Comparison of ENCODE assay signal across 8 mouse cellular contexts in the genomic region with DNA sequence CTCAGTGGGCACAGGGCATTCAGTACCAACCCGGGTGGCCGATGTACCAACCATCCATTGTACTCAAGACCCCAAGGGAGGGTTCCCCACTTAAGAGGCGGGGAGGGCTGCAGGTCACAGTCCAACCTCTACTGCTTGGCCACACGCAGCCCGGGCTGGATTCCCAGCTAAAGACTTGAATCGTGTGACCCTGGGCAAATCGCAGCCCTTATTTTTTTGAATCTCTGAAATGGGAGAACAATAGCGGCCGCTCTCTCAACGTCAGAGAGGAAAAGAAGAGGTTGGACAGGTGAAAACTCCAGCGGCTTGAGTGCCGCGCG. TPM values are rescaled to one million over a fixed set of nuclear protein-coding genes. Genes with fewer than 3 reads are reported as not detected.
DNase-seq lines count a peak whose midpoint lies in the region; ATAC-seq and TF ChIP-seq lines count a peak whose summit lies in the region.

No protein-coding gene starts in this region.

- TF ChIP-seq CTCF in left cerebral cortex, adult 2 months (IDR thresholded peaks at IDR 0.05), result no peak
- no peak for TF ChIP-seq CTCF in hindbrain, postnatal 0 days (IDR thresholded peaks at IDR 0.05; ENCODE audit: low read depth)

- no peak for DNase-seq in left cerebral cortex, adult 2 months (ENCODE audit: extremely low spot score in 1 of 2, low spot score in 2 of 2)
- DNase-seq in left cerebral cortex, adult 18-20 months (ENCODE audit: low spot score in 2 of 2), result no peak
- no peak for DNase-seq in embryonic facial prominence, embryonic 10.5 days (ENCODE audit: low spot score)
- no peak for DNase-seq in hindbrain, postnatal 0 days (ENCODE audit: low spot score)
- DNase-seq in urinary bladder, postnatal 4 days (ENCODE audit: low spot score in 2 of 2), result no peak

- under 1% methylated on average over 14 of the region's 14 CpGs for WGBS in embryonic facial prominence, embryonic 10.5 days
- WGBS in hindbrain, postnatal 0 days, result under 1% methylated on average over 14 of the region's 14 CpGs
- under 1% methylated on average over 14 of the region's 14 CpGs for WGBS in neural tube, embryonic 12.5 days

- 0 out of 2 replicates have a peak, but pooled peaks have one; percentile 0 for ATAC-seq in hindbrain, postnatal 0 days
- ATAC-seq in neural tube, embryonic 12.5 days (ENCODE audit: low FRiP score, low read depth), result peak; percentile 13; the same call in 1 of the 2 replicates
- no peak for ATAC-seq in frontal cortex, adult (ENCODE audit: low TSS enrichment)
- ATAC-seq in cerebellum, adult (ENCODE audit: insufficient number of reproducible peaks, low FRiP score, low TSS enrichment), result no peak

- intact Hi-C loops in left cerebral cortex, adult 2 months (cut with DNase I), result loop anchor here (5.0 kb wide), 1 partner anchor 67 kb away; no protein-coding TSS in a partner anchor

- H3K27ac ChIP-seq in left cerebral cortex, adult 2 months, result peak overlapping the region; percentile 80
- H3K27ac ChIP-seq in embryonic facial prominence, embryonic 10.5 days (replicated peaks), result peak overlapping the region; percentile 98
- H3K27ac ChIP-seq in hindbrain, postnatal 0 days, result peak overlapping the region; percentile 98
- peak overlapping the region; percentile 92 for H3K27ac ChIP-seq in neural tube, embryonic 12.5 days

- peaks cover 14% of the 10 kb centered on the region for H3K27me3 ChIP-seq in embryonic facial prominence, embryonic 10.5 days (replicated peaks; ENCODE audit: low read depth, poor library complexity, severe bottlenecking)
- H3K27me3 ChIP-seq in hindbrain, postnatal 0 days (ENCODE audit: insufficient read depth, low read length), result no peaks in the 10 kb centered on the region
- no peaks in the 10 kb centered on the region for H3K27me3 ChIP-seq in neural tube, embryonic 12.5 days (replicated peaks)

- peak overlapping the region; percentile 82 for H3K4me2 ChIP-seq in hindbrain, postnatal 0 days (ENCODE audit: low read depth, low read length)
- H3K4me2 ChIP-seq in neural tube, embryonic 12.5 days (replicated peaks), result peak overlapping the region; percentile 78

- peaks cover 70% of the 10 kb centered on the region for H3K4me1 ChIP-seq in embryonic facial prominence, embryonic 10.5 days
- H3K4me1 ChIP-seq in hindbrain, postnatal 0 days (ENCODE audit: insufficient read depth, low read length), result peaks cover 19% of the 10 kb centered on the region
- peaks cover 35% of the 10 kb centered on the region for H3K4me1 ChIP-seq in neural tube, embryonic 12.5 days

- H3K36me3 ChIP-seq in embryonic facial prominence, embryonic 10.5 days (replicated peaks), result peaks cover 50% of the 10 kb centered on the region
- peaks cover 17% of the 10 kb centered on the region for H3K36me3 ChIP-seq in hindbrain, postnatal 0 days (ENCODE audit: insufficient read depth, low read length)
- peaks cover 33% of the 10 kb centered on the region for H3K36me3 ChIP-seq in neural tube, embryonic 12.5 days

- peak overlapping the region; percentile 100 for H3K9ac ChIP-seq in hindbrain, postnatal 0 days (replicated peaks; ENCODE audit: low read length)
- H3K9ac ChIP-seq in neural tube, embryonic 12.5 days, result peak overlapping the region; percentile 100

- no peaks in the 10 kb centered on the region for H3K9me3 ChIP-seq in embryonic facial prominence, embryonic 10.5 days
- no peaks in the 10 kb centered on the region for H3K9me3 ChIP-seq in hindbrain, postnatal 0 days (ENCODE audit: low read length)
- no peaks in the 10 kb centered on the region for H3K9me3 ChIP-seq in neural tube, embryonic 12.5 days

- H3K4me3 ChIP-seq in left cerebral cortex, adult 2 months, result peak overlapping the region; percentile 74
- H3K4me3 ChIP-seq in embryonic facial prominence, embryonic 10.5 days, result peak overlapping the region; percentile 84
- H3K4me3 ChIP-seq in hindbrain, postnatal 0 days (ENCODE audit: low read length), result peak overlapping the region; percentile 98
- peak overlapping the region; percentile 99 for H3K4me3 ChIP-seq in neural tube, embryonic 12.5 days

RNA-seq across cellular contexts. Expression of a gene that starts 0.8 kb away (rescaled TPM):
- 10 to 100 TPM; 10.5 to 10.6 TPM for total RNA-seq in left cerebral cortex, adult 2 months (2021)
- total RNA-seq in left cerebral cortex, adult 18-20 months (2021), result 1 to 10 TPM; 9.7 TPM
- 151 and 157 TPM in 2 replicates for polyA plus RNA-seq in embryonic facial prominence, embryonic 10.5 days (2016; fragmentation: Nextera tagmentation; extraction: Ambion mirVana)
- 124 and 130 TPM in 2 replicates for total RNA-seq in hindbrain, postnatal 0 days (2014; rRNA removed)
- polyA plus RNA-seq in hindbrain, postnatal 0 days (2015; fragmentation: Nextera tagmentation; extraction: Ambion mirVana), result 79.5 and 88.7 TPM in 2 replicates
- polyA plus RNA-seq in neural tube, embryonic 12.5 days (2016; fragmentation: Nextera tagmentation; extraction: Ambion mirVana), result 153 and 174 TPM in 2 replicates

RNA-seq across cellular contexts. Expression of a gene that starts 11.9 kb away (rescaled TPM):
- 1 to 10 TPM; 3.0 to 3.1 TPM for total RNA-seq in left cerebral cortex, adult 2 months (2021)
- 1 to 10 TPM; 3.2 to 3.5 TPM for total RNA-seq in left cerebral cortex, adult 18-20 months (2021)
- 13.5 and 15.3 TPM in 2 replicates for polyA plus RNA-seq in embryonic facial prominence, embryonic 10.5 days (2016; fragmentation: Nextera tagmentation; extraction: Ambion mirVana)
- total RNA-seq in hindbrain, postnatal 0 days (2014; rRNA removed), result 7.6 and 11.8 TPM in 2 replicates
- polyA plus RNA-seq in hindbrain, postnatal 0 days (2015; fragmentation: Nextera tagmentation; extraction: Ambion mirVana), result 7.3 and 7.7 TPM in 2 replicates
- polyA plus RNA-seq in neural tube, embryonic 12.5 days (2016; fragmentation: Nextera tagmentation; extraction: Ambion mirVana), result 10.2 and 11.1 TPM in 2 replicates

RNA-seq across cellular contexts. Expression of a gene that starts 11.9 kb away (rescaled TPM):
- total RNA-seq in left cerebral cortex, adult 2 months (2021), result 10 to 100 TPM; 24.4 to 27.7 TPM
- total RNA-seq in left cerebral cortex, adult 18-20 months (2021), result 10 to 100 TPM; 25.3 to 33.8 TPM
- polyA plus RNA-seq in embryonic facial prominence, embryonic 10.5 days (2016; fragmentation: Nextera tagmentation; extraction: Ambion mirVana), result 8.8 and 9.2 TPM in 2 replicates
- 37.5 and 46.1 TPM in 2 replicates for total RNA-seq in hindbrain, postnatal 0 days (2014; rRNA removed)
- polyA plus RNA-seq in hindbrain, postnatal 0 days (2015; fragmentation: Nextera tagmentation; extraction: Ambion mirVana), result 36.8 and 42.6 TPM in 2 replicates
- 8.2 and 10.5 TPM in 2 replicates for polyA plus RNA-seq in neural tube, embryonic 12.5 days (2016; fragmentation: Nextera tagmentation; extraction: Ambion mirVana)

RNA-seq across cellular contexts. Expression of a gene that starts 18.8 kb away (rescaled TPM):
- 100 to 1,000 TPM; 647 to 724 TPM for total RNA-seq in left cerebral cortex, adult 2 months (2021)
- total RNA-seq in left cerebral cortex, adult 18-20 months (2021), result 100 to 1,000 TPM; 729 to 741 TPM
- 1,123 and 1,138 TPM in 2 replicates for polyA plus RNA-seq in embryonic facial prominence, embryonic 10.5 days (2016; fragmentation: Nextera tagmentation; extraction: Ambion mirVana)
- 418 and 469 TPM in 2 replicates for total RNA-seq in hindbrain, postnatal 0 days (2014; rRNA removed)
- 906 and 915 TPM in 2 replicates for polyA plus RNA-seq in hindbrain, postnatal 0 days (2015; fragmentation: Nextera tagmentation; extraction: Ambion mirVana)
- polyA plus RNA-seq in neural tube, embryonic 12.5 days (2016; fragmentation: Nextera tagmentation; extraction: Ambion mirVana), result 895 and 982 TPM in 2 replicates

RNA-seq across cellular contexts. Expression of a gene that starts 23.7 kb away (rescaled TPM):
- total RNA-seq in left cerebral cortex, adult 2 months (2021), result 10 to 100 TPM; 19.0 to 19.7 TPM
- 10 to 100 TPM; 15.2 to 18.0 TPM for total RNA-seq in left cerebral cortex, adult 18-20 months (2021)
- 107 and 123 TPM in 2 replicates for polyA plus RNA-seq in embryonic facial prominence, embryonic 10.5 days (2016; fragmentation: Nextera tagmentation; extraction: Ambion mirVana)
- 85.6 and 96.4 TPM in 2 replicates for total RNA-seq in hindbrain, postnatal 0 days (2014; rRNA removed)
- polyA plus RNA-seq in hindbrain, postnatal 0 days (2015; fragmentation: Nextera tagmentation; extraction: Ambion mirVana), result 63.5 and 76.2 TPM in 2 replicates
- 71.0 and 76.5 TPM in 2 replicates for polyA plus RNA-seq in neural tube, embryonic 12.5 days (2016; fragmentation: Nextera tagmentation; extraction: Ambion mirVana)

Comparison
In these comparisons a context has a peak if more than half of its experiments do, and no peak if none do; other contexts are left out.
1. ATAC-seq: peak in hindbrain, postnatal 0 days (single experiment) and neural tube, embryonic 12.5 days (single experiment); none in frontal cortex, adult (single experiment) and cerebellum, adult (single experiment).
2. RNA of a gene that starts 0.8 kb away (total RNA-seq): 124 to 130 TPM in hindbrain, postnatal 0 days; 10.5 to 10.6 TPM in left cerebral cortex, adult 2 months and 9.7 TPM in left cerebral cortex, adult 18-20 months; every median in the first group is over 10 times any median in the second.
3. Peak in every context shown above with its lines, with median percentiles within 50 percentile points of each other: H3K27ac ChIP-seq and H3K4me3 ChIP-seq.